In the genomic region with DNA sequence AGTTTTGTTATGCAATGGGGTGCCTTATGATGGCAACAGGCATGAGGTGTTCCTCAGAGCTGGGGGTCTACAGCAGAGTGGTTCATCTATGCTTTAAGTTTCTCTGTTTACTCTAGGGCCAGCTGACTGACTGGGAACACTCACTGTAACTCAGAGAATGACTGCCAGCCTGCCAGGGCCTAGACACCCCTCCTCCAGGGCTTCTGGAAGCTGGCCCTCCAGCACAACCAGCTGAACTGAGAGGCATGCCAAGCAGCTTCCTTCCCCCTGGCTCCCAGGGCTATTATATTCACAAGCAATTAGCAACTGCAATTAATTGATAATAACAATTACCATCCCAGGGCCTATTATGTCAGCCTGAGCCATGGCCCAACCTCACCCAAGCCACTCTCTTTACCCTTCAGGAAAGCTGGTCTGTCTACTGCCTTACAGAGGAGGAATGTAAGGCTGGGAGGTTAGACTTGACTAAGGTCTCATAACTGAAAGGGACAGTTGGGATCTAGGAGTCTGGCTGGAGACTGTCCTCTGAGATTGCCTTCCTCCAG, we compare ENCODE assay signal across 10 mouse cellular contexts. TPM values are rescaled to one million over a fixed set of nuclear protein-coding genes. Genes with fewer than 3 reads are reported as not detected.
A peak's percentile ranks its signal among the peaks of the same experiment; 100 is the strongest.
DNase-seq lines count a peak whose midpoint lies in the region; ATAC-seq and TF ChIP-seq lines count a peak whose summit lies in the region.
"Had no signal": no experiment of that assay in that cellular context is flagged by ENCODE, and none has a peak within 500 bp of the region (broad histone marks: within the 10 kb centered on the region; RNA-seq: fewer than 3 reads in every experiment).

No protein-coding gene starts in this region.

- TF ChIP-seq POLR2A in olfactory bulb, adult 2 months (IDR thresholded peaks at IDR 0.05; ENCODE audit: insufficient read depth, low read depth, low read length): no peak

- H3K4me3 ChIP-seq in heart, embryonic 13.5 days: no peak overlapping the region
- no peak overlapping the region for H3K4me3 ChIP-seq in heart, embryonic 11.5 days (ENCODE audit: low read depth, low read length)
- H3K4me3 ChIP-seq in olfactory bulb, adult 2 months (ENCODE audit: insufficient read depth, low read depth, low read length): no peak overlapping the region
- H3K4me3 ChIP-seq: erythroblast, embryonic 14.5 days had no signal

- peaks cover 16% of the 10 kb centered on the region; the same call in 1 of the 2 replicates for H3K27me3 ChIP-seq in heart, embryonic 13.5 days (replicated peaks)
- peaks cover 2% of the 10 kb centered on the region; the same call in 1 of the 2 replicates for H3K27me3 ChIP-seq in heart, embryonic 11.5 days (ENCODE audit: control insufficient read depth, insufficient read depth, low read length)

- no peak overlapping the region for H3K27ac ChIP-seq in heart, embryonic 13.5 days (replicated peaks)
- no peak overlapping the region for H3K27ac ChIP-seq in heart, embryonic 11.5 days (ENCODE audit: low read depth, low read length)
- H3K27ac ChIP-seq in olfactory bulb, adult 2 months (ENCODE audit: insufficient read depth, low read depth, low read length): peak overlapping the region; percentile 31; the same call in 1 of the 2 replicates

- DNase-seq in frontal cortex, adult 2 months (ENCODE audit: extremely low spot score in 1 of 2, low spot score in 1 of 2): peak; percentile 49 to 50
- DNase-seq in left cerebral cortex, postnatal 14 days (ENCODE audit: low spot score in 2 of 2): peak; percentile 35 to 52
- no peak for DNase-seq in adrenal gland, postnatal 10 days
- DNase-seq in B cell, adult 2 months: no peak
- DNase-seq in adrenal gland, postnatal 4 days (ENCODE audit: low spot score in 2 of 2): no peak
- DNase-seq: kidney, adult 2 months had no signal

- intact Hi-C loops in left cerebral cortex, postnatal 14 days (cut with DNase I): no loop called here

- H3K9me3 ChIP-seq in heart, embryonic 13.5 days: no peaks in the 10 kb centered on the region
- H3K9me3 ChIP-seq in heart, embryonic 11.5 days (replicated peaks; ENCODE audit: control insufficient read depth, low read length): no peaks in the 10 kb centered on the region

- 0 out of 2 replicates have a peak overlapping the region, but pooled peaks have one; percentile 10 for H3K9ac ChIP-seq in heart, embryonic 13.5 days
- no peak overlapping the region for H3K9ac ChIP-seq in heart, embryonic 11.5 days (ENCODE audit: low read depth, low read length)

- no peak for ATAC-seq in heart, embryonic 13.5 days (ENCODE audit: extremely low read depth, insufficient number of reproducible peaks, low FRiP score, low TSS enrichment)
- ATAC-seq in heart, embryonic 11.5 days (replicated peaks; ENCODE audit: insufficient number of reproducible peaks, low FRiP score, low TSS enrichment): no peak

- H3K36me3 ChIP-seq in heart, embryonic 13.5 days: no peaks in the 10 kb centered on the region
- H3K36me3 ChIP-seq in heart, embryonic 11.5 days (ENCODE audit: control insufficient read depth, insufficient read depth, low read length): no peaks in the 10 kb centered on the region

- H3K4me1 ChIP-seq in heart, embryonic 13.5 days: peaks cover 14% of the 10 kb centered on the region
- peaks cover 7% of the 10 kb centered on the region; the same call in 1 of the 2 replicates for H3K4me1 ChIP-seq in heart, embryonic 11.5 days (ENCODE audit: control insufficient read depth, insufficient read depth, low read length)
- H3K4me1 ChIP-seq in olfactory bulb, adult 2 months (ENCODE audit: control insufficient read depth, insufficient read depth, low read length): peaks cover 17% of the 10 kb centered on the region

- H3K4me2 ChIP-seq in heart, embryonic 13.5 days: no peak overlapping the region
- H3K4me2 ChIP-seq in heart, embryonic 11.5 days: no peak overlapping the region

- TF ChIP-seq CTCF in olfactory bulb, adult 2 months (IDR thresholded peaks at IDR 0.05; ENCODE audit: insufficient read depth, low read depth, low read length): no peak

RNA-seq across cellular contexts. Expression of gene Syn3, which starts 41.0 kb away (rescaled TPM):
- 0.73 and 1.5 TPM in 2 replicates for polyA plus RNA-seq in heart, embryonic 13.5 days (2015; fragmentation: Nextera tagmentation; extraction: Ambion mirVana)
- 0.99 and 1.3 TPM in 2 replicates for polyA plus RNA-seq in heart, embryonic 11.5 days (2014; fragmentation: Nextera tagmentation; extraction: Ambion mirVana)
- polyA plus RNA-seq in frontal cortex, adult 2 months (2012; rRNA removed): 9.8 and 10.4 TPM in 2 replicates
- total RNA-seq in left cerebral cortex, postnatal 14 days (2021): 10 to 100 TPM; 29.9 to 32.0 TPM
- polyA plus RNA-seq in olfactory bulb, adult 2 months (2012; ENCODE audit: insufficient read depth, insufficient read length, low replicate concordance, missing spikeins): not detected in 2 replicates
- 1 to 10 TPM; 2.9 to 3.8 TPM for total RNA-seq in adrenal gland, postnatal 10 days (2021)
- total RNA-seq in adrenal gland, postnatal 4 days (2021): 1 to 10 TPM; 5.0 to 6.8 TPM
- polyA plus RNA-seq: erythroblast, embryonic 14.5 days had no signal

Comparison
In these comparisons a context has a peak if more than half of its experiments do, and no peak if none do; other contexts are left out.
1. DNase-seq: peak in frontal cortex, adult 2 months (2 of 2) and left cerebral cortex, postnatal 14 days (2 of 2); none in adrenal gland, postnatal 10 days (single experiment), B cell, adult 2 months (0 of 2) and adrenal gland, postnatal 4 days (0 of 2).